Mouse (Mus musculus): ENCODE data around the gene Itgb2. TPM values are rescaled to one million over a fixed set of nuclear protein-coding genes. Genes with fewer than 3 reads are reported as not detected.

The Itgb2 gene
- polyA plus RNA-seq, 1 experiment from 2014 or later, result 8.3 TPM

DNA sequence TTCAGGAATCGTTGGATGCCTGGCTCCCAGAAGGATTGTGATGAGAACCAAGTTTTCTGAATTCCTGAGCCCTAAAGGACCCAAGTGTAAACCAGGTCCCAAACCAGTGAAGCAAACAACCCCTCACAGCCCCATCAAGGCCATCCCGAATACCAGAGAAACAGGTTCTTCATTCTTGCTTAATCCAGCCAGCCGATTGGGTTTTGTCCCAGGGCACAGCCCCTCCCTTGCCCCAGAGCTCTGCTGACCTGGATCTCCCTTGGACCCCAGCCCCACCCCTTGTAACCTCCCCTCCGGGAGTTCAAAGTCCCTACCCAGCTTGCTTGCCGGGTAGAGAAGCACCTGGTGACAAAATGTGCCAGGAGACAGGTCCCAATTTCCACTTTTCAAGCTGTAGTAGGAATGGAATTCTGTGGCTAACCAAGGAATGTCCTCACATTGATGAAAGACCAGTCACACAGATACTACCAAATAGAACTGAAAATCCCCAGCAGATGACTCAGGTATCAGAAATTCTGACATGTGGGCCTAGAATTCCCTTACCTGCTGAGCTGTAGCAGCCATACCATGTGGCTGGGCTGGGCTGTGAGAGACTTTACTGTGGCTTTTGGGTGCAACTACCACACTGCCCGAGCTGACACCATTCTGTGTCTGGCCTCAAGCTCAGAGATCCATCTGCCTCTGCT, 40.1 kb downstream of the Itgb2 start:
- H3K4me2 ChIP-seq (ENCODE audit: low read depth, low read length), result 0 out of 2 replicates have a peak overlapping the region, but pooled peaks have one; percentile 8
- no peaks in the 10 kb centered on the region for H3K27me3 ChIP-seq (ENCODE audit: control insufficient read depth, insufficient read depth, low read length)
- whole genome bisulfite sequencing, result 25% methylated on average over 6 of the region's 6 CpGs
- no peak overlapping the region for H3K4me3 ChIP-seq (replicated peaks; ENCODE audit: low read length)
- no peaks in the 10 kb centered on the region for H3K9me3 ChIP-seq (replicated peaks; ENCODE audit: control insufficient read depth, low read length)
- no peaks in the 10 kb centered on the region for H3K4me1 ChIP-seq (ENCODE audit: control insufficient read depth, insufficient read depth, low read length)
- peak; percentile 70 for ATAC-seq (ENCODE audit: insufficient read depth, low FRiP score)
- no peaks in the 10 kb centered on the region for H3K36me3 ChIP-seq (ENCODE audit: control insufficient read depth, insufficient read depth, low read length)
- peak overlapping the region; percentile 88 for H3K27ac ChIP-seq (ENCODE audit: low read length)
- H3K9ac ChIP-seq (ENCODE audit: low read length), result no peak overlapping the region

DNA sequence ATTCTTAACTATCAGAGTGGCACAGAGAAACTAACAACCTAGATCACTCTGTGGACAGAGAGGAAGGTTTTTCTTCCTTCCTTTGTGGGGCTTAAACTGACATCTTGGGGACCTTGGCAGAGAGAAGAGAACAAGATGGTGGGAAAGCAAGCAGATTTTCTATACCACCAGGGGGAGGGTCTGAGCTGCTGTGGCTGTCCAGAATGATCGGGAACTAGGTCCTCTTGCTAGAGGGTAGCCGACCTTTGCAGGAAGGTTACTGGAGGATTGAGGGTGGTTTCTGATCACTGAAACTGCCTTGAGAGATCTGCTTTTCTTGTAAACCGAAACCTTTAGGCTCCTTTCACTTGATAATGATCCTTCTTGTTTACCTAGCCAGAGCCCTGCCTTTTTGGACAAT, 42.2 kb downstream of the Itgb2 start:
- ATAC-seq (ENCODE audit: insufficient read depth, low FRiP score), result no peak
- H3K9ac ChIP-seq (ENCODE audit: low read length), result no peak overlapping the region
- H3K9me3 ChIP-seq (replicated peaks; ENCODE audit: control insufficient read depth, low read length), result no peaks in the 10 kb centered on the region
- WGBS, result 24% methylated on average over 3 of the region's 3 CpGs
- H3K4me3 ChIP-seq (replicated peaks; ENCODE audit: low read length), result no peak overlapping the region
- H3K4me1 ChIP-seq (ENCODE audit: control insufficient read depth, insufficient read depth, low read length), result no peaks in the 10 kb centered on the region
- H3K4me2 ChIP-seq (ENCODE audit: low read depth, low read length), result no peak overlapping the region
- H3K27ac ChIP-seq (ENCODE audit: low read length), result peak overlapping the region; percentile 21
- no peaks in the 10 kb centered on the region for H3K27me3 ChIP-seq (ENCODE audit: control insufficient read depth, insufficient read depth, low read length)
- no peaks in the 10 kb centered on the region for H3K36me3 ChIP-seq (ENCODE audit: control insufficient read depth, insufficient read depth, low read length)

DNA sequence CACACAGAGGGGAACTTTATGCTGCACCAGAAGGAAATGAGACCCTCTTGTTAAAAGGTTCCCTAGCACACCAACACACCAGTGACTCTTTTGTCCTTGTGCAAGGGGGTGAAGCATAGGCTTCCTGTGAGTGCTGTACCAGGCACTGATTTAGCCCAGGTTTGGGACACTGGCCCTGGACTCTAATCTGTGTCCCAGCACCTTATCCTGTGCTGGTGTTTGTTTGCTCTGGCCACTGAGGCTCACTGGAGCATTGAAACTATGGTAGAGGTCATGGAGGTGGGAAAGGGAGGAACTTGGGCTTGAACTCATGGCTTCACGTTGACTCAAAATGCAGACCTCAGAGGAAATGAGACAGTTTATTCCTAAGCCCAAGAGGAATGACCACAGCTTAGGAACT, 43.1 kb downstream of the Itgb2 start:
- Histone ChIP-seq H3K9me3 (replicated peaks; ENCODE audit: control insufficient read depth, low read length) (no peaks in the 10 kb centered on the region), H3K4me2 (ENCODE audit: low read depth, low read length) (no peak overlapping the region), H3K4me1 (ENCODE audit: control insufficient read depth, insufficient read depth, low read length) (no peaks in the 10 kb centered on the region), H3K4me3 (replicated peaks; ENCODE audit: low read length) (no peak overlapping the region), H3K27ac (ENCODE audit: low read length) (no peak overlapping the region), H3K9ac (ENCODE audit: low read length) (no peak overlapping the region), H3K36me3 (ENCODE audit: control insufficient read depth, insufficient read depth, low read length) (no peaks in the 10 kb centered on the region), H3K27me3 (ENCODE audit: control insufficient read depth, insufficient read depth, low read length) (no peaks in the 10 kb centered on the region)
- 61% methylated on average over 1 of the region's 1 CpGs for WGBS
- no peak for ATAC-seq (ENCODE audit: insufficient read depth, low FRiP score)

DNA sequence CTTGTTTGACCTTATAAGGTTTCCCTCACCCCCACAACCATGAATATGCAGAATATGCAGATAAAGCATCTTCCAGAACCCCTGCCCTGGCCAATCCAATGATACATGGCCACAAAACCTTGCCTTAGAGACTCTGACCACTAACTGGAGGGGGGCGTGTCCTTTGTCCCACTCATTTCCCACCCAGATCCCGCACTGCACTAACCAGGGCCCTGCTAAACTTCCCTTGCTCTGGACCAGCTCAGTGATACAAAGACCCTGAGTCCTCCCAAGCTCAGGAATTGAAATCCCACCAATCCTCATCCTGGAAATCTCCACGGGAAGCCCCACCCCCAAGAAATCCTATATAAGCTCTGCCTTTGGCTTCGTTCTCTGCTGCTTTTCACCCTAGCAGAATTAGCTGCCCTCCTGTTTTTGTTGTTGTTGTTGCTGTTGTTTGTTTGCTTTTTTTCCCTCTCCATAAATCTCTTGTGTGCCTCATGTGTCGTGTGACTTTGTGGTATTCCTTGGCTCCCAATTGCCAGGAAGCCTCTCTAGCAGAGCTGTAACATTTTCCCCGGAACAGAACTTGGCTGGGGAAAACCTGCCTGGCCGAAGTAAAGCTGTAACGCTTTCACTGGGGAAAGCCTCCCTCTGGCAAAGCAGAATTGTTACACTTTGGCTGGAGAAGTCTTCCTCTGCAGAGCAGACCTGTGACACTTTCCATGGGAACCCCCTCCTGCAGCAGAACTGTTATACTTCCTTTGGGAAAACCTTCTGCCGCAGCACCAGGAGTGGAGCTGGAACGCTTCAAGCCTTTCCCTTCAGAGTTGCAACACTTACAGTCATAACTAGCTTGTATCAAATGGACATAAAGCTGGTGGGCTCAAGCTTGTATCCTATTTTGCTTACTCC, 50.2 kb downstream of the Itgb2 start:
- no peak overlapping the region for H3K4me3 ChIP-seq (replicated peaks; ENCODE audit: low read length)
- H3K27me3 ChIP-seq (ENCODE audit: control insufficient read depth, insufficient read depth, low read length), result no peaks in the 10 kb centered on the region
- no peak overlapping the region for H3K9ac ChIP-seq (ENCODE audit: low read length)
- H3K4me2 ChIP-seq (ENCODE audit: low read depth, low read length), result no peak overlapping the region
- peaks cover 19% of the 10 kb centered on the region for H3K4me1 ChIP-seq (ENCODE audit: control insufficient read depth, insufficient read depth, low read length)
- 55% methylated on average over 10 of the region's 10 CpGs for WGBS
- no peaks in the 10 kb centered on the region for H3K9me3 ChIP-seq (replicated peaks; ENCODE audit: control insufficient read depth, low read length)
- H3K36me3 ChIP-seq (ENCODE audit: control insufficient read depth, insufficient read depth, low read length), result no peaks in the 10 kb centered on the region
- H3K27ac ChIP-seq (ENCODE audit: low read length), result no peak overlapping the region; the same call in 1 of the 2 replicates
- ATAC-seq (ENCODE audit: insufficient read depth, low FRiP score), result no peak

DNA sequence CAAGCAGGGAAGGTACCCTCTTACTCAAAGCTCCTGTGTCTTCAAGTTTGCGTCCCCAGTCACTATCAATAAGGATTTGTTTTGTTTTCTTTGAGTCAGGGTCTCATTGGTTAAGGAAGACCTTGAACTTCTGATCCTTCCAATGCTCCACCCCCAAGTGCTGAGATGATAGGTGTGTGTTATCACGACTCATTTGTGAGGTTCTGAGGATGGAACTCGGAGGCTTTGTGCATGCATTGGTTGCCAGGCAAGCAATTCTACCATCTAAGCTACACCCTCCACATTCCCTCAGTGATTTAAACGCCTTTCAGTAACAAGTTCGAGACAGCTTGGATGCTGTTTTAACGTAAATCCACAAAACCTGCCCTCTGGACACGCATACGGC, 51.0 kb downstream of the Itgb2 start:
- no peaks in the 10 kb centered on the region for H3K36me3 ChIP-seq (ENCODE audit: control insufficient read depth, insufficient read depth, low read length)
- peaks cover 19% of the 10 kb centered on the region for H3K4me1 ChIP-seq (ENCODE audit: control insufficient read depth, insufficient read depth, low read length)
- H3K9me3 ChIP-seq (replicated peaks; ENCODE audit: control insufficient read depth, low read length), result no peaks in the 10 kb centered on the region
- no peaks in the 10 kb centered on the region for H3K27me3 ChIP-seq (ENCODE audit: control insufficient read depth, insufficient read depth, low read length)
- H3K4me2 ChIP-seq (ENCODE audit: low read depth, low read length), result peak overlapping the region; percentile 82
- peak overlapping the region; percentile 80 for H3K27ac ChIP-seq (ENCODE audit: low read length)
- peak overlapping the region; percentile 68 for H3K4me3 ChIP-seq (replicated peaks; ENCODE audit: low read length)
- WGBS, result 6% methylated on average over 8 of the region's 8 CpGs
- ATAC-seq (ENCODE audit: insufficient read depth, low FRiP score), result no peak
- peak overlapping the region; percentile 77 for H3K9ac ChIP-seq (ENCODE audit: low read length)

DNA sequence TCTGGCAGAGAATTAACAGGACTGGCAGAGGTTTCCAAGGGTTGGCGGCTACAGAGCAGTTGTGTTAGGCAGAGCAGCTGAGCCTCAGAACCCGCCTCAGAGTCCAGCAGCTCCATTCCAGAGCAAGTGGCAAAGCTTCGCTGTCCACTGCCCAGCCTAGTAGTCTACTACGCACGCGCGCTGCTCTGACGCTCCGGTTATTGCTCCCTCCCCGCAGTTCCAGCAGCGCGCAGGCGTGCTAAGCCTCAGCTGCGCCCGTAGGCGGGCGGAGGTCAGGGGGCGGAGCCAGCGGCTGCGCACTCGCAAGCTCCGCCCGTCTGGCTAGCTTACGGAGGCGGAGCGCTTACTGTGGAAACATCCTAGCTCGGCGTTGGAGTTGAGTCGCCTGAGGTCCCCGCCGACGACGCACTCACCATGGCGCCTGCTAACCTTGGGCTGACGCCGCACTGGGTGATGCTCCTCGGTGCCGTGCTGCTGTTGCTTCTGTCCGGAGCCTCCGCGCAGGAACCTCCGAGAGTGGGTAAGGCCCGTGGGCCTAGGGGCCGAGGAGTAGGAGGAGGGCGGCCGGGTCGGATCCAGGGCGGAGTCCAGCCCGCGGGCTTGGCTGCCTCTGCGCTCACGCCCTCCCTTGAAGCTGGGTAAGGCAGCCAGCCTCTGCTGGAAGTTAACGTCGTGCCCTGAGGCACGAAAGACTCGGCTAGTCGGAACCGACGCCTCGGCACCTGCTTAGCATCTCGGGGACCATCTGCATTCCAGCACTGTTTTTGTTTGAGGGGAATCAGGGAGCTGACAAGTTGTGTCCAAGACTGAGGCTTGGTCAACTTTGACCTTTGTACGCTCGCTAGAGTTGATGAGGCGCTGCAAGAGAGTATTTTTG, 51.6 kb downstream of the Itgb2 start, which contains the start of gene Pttg1ip:
Gene Pttg1ip (plus strand): TSS at position 313 of the 877 bp plus-strand sequence.
- under 1% methylated on average over 64 of the region's 64 CpGs for WGBS
- Histone ChIP-seq H3K4me1 (ENCODE audit: control insufficient read depth, insufficient read depth, low read length) (peaks cover 25% of the 10 kb centered on the region), H3K4me3 (replicated peaks; ENCODE audit: low read length) (peak within 1 kb of the TSS; percentile 68), H3K4me2 (ENCODE audit: low read depth, low read length) (peak within 1 kb of the TSS; percentile 94), H3K9ac (ENCODE audit: low read length) (peak within 1 kb of the TSS; percentile 84), H3K36me3 (ENCODE audit: control insufficient read depth, insufficient read depth, low read length) (no peaks in the 10 kb centered on the region), H3K9me3 (replicated peaks; ENCODE audit: control insufficient read depth, low read length) (no peaks in the 10 kb centered on the region), H3K27ac (ENCODE audit: low read length) (peak within 1 kb of the TSS; percentile 93), H3K27me3 (ENCODE audit: control insufficient read depth, insufficient read depth, low read length) (no peaks in the 10 kb centered on the region)
- ATAC-seq (ENCODE audit: insufficient read depth, low FRiP score), result peak; percentile 96

DNA sequence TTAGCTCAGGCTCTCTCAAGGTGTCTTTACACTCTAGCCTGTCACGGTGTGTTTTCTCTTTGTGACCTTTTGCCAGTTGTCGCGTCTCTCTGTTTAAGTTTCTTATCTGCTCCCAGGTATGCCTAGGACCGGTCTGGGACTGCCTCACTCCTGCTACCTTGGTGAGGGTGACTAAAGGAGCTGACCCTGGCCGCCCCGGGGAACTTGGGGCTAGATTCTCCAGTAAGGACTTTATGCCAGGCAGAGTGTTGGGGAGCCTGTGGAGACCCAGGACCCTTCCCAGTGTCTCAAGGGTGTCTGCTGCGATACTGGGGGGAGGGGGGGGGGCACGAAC, 52.2 kb downstream of the Itgb2 start:
- H3K4me2 ChIP-seq (ENCODE audit: low read depth, low read length), result peak overlapping the region; percentile 94
- peak overlapping the region; percentile 84 for H3K9ac ChIP-seq (ENCODE audit: low read length)
- H3K4me3 ChIP-seq (replicated peaks; ENCODE audit: low read length), result peak overlapping the region; percentile 68
- peak overlapping the region; percentile 93 for H3K27ac ChIP-seq (ENCODE audit: low read length)
- H3K27me3 ChIP-seq (ENCODE audit: control insufficient read depth, insufficient read depth, low read length), result no peaks in the 10 kb centered on the region
- peak; percentile 48 for ATAC-seq (ENCODE audit: insufficient read depth, low FRiP score)
- 2% methylated on average over 8 of the region's 8 CpGs for WGBS
- H3K36me3 ChIP-seq (ENCODE audit: control insufficient read depth, insufficient read depth, low read length), result no peaks in the 10 kb centered on the region
- no peaks in the 10 kb centered on the region for H3K9me3 ChIP-seq (replicated peaks; ENCODE audit: control insufficient read depth, low read length)
- H3K4me1 ChIP-seq (ENCODE audit: control insufficient read depth, insufficient read depth, low read length), result peaks cover 27% of the 10 kb centered on the region

DNA sequence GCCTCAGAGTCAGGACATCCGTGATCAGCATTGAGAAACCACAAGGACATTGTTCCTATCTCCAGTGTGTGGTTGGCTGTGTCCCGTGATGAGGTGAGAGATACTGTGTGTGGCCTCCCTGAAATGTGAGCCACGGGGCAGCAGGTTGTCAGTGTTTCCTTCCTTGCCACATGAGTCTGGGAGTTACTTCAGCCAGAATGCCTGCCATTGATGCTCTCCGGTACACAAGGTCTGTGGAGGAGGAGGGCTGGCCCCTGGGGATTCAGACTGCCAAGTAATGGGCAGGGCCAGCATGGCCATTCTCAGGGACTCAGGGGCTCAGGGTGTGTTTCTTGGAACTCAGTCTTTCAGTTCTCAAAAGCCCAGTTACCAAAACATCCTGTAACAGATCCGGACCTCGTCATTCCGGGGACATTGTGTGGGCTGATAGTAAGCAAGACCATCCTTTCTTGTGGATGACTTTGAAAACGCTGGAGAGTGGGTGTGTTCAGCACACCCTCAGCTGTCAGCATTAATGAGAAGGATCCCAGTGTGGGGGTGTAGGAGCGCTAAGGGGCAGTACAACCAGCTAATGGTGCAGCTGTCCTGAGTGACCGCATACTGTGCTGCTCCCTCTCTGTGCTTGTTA, 53.9 kb downstream of the Itgb2 start:
- ATAC-seq (ENCODE audit: insufficient read depth, low FRiP score), result no peak
- no peak overlapping the region for H3K27ac ChIP-seq (ENCODE audit: low read length)
- 60% methylated on average over 10 of the region's 10 CpGs for WGBS

More for the DNA sequence above, 53.9 kb downstream of the Itgb2 start:
- no peaks in the 10 kb centered on the region for H3K27me3 ChIP-seq (ENCODE audit: control insufficient read depth, insufficient read depth, low read length)
- peaks cover 32% of the 10 kb centered on the region for H3K4me1 ChIP-seq (ENCODE audit: control insufficient read depth, insufficient read depth, low read length)
- H3K4me2 ChIP-seq (ENCODE audit: low read depth, low read length), result peak overlapping the region; percentile 94
- H3K36me3 ChIP-seq (ENCODE audit: control insufficient read depth, insufficient read depth, low read length), result no peaks in the 10 kb centered on the region
- no peak overlapping the region for H3K9ac ChIP-seq (ENCODE audit: low read length)
- no peaks in the 10 kb centered on the region for H3K9me3 ChIP-seq (replicated peaks; ENCODE audit: control insufficient read depth, low read length)
- H3K4me3 ChIP-seq (replicated peaks; ENCODE audit: low read length), result peak overlapping the region; percentile 68; the same call in 1 of the 2 replicates
